Mouse (Mus musculus): ENCODE measurements around the gene Polr2h. TPM values are rescaled to one million over a fixed set of nuclear protein-coding genes. Genes with fewer than 3 reads are reported as not detected.

Polr2h gene
- polyA plus RNA-seq, 1 experiment, result 3.3 TPM

DNA sequence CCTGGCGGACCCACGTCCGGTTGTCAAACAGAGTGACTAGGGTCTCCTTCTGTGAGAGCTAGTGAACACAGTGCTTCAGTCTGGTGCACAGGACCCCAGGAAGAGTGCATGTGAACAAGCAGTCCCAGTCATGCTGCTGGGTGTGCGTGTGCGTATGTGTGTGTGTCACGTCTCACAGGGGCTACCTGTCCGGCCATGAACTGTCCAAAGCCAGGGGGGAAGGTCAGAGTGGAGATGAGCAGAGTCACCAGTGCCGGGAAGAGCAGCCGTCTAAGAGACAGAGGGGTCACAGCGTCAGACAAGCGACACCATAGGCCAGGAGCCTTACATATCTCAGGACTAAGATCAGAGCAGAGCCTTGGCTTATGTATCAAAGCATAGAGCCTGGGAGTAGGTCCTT lies 7.1 kb upstream of the Polr2h start:
- no peak for TF ChIP-seq GATA1 (IDR thresholded peaks at IDR 0.05; ENCODE audit: low read length)

DNA sequence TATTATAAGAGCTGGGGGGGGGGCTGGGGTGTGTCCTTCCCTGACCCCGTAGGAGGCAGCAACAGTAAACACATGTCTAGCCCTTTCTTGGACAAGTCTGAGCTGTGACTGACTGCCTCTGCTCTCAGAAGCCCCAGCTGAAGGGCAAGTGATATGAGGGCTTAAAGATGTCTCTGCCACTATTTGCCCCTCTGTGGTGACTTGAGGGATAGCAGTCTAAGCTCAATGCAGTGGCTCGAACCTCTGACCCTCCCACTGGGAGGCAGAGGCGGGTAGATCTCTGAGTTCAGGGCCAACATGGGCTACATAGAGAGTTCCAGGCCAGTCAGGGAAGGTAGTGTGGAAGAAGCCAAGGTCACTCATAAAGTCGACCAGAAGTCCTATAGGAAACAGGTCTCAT lies 6.7 kb upstream of the Polr2h start:
- no peak for TF ChIP-seq GATA1 (IDR thresholded peaks at IDR 0.05; ENCODE audit: low read length)

DNA sequence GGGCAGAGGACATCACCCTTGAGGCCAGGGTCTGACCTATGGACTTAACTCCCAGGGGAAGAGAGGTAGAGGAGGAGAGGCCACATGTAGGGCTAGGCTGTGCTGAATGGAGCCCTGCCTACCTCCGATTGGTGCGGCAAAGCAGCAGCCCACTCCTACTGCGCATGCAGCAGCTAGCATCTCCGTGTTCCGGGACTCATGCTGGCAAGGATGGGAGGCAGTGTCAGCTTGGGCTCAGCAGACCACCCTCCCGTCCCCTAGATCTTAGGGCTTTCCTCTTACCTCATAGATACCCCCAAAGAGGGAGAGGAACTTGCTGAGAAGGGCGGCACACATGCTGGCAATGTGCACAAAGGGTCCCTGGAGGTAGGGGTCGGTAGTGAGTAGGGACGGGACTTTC lies 5.3 kb upstream of the Polr2h start:
- TF ChIP-seq GATA1 (IDR thresholded peaks at IDR 0.05; ENCODE audit: low read length), result no peak

DNA sequence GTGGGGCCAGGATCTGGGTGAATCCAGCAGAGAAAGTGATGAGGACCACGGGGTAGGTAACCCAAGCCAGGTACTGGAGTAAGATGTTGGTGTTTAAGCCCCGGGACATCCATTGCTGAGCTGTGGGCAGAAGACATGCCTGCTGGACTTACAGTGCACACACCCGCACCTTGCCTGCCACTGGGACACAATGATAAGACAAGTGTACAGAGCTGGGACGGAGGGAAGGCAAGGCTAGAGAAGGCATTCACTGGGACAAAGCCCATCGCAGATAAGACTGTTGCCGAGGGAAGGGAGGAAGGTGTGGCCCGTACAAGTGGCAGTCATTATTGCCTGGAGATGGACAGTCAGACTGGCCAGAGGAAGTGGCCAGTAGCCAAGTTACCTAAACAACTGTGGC lies 4.6 kb upstream of the Polr2h start:
- peak; percentile 22 for TF ChIP-seq GATA1 (IDR thresholded peaks at IDR 0.05; ENCODE audit: low read length)

DNA sequence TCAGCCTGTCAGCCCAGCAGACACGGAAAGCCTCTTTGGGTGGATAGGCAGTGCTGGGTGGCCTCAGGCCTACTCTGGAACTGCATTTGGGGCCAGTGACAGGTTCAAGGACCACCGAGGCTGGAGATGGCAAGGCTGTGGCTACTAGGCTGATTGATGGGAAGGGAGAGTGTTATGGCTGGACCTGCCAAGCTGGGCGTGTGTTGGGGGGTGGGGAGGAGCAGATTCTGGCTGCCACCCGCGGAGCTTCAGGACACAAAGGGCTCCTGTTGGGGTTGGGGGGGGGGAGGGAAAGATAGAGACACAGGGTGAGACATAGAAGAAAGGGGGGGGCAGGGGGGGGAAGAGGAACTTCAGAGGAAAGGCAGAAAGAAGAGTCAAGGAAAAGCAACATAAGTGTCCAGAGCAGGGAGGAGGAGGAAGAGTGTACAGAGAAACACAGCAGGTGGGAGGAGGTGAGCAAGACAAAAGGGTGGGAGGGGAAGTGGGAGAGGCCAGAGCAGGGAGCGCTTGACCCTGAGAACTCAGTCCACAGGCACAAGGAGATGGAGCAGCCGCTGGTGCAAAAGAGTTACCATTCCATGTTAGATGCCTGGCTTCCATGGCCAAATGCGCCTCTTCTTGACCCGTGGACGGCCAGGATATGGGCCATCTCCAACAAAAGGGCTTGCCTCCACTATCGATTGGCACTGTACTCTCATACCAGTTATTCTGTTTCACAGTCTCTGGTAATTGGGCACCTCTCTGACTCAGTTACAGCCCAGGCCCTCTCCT lies 3.0 kb upstream of the Polr2h start:
- TF ChIP-seq GATA1 (IDR thresholded peaks at IDR 0.05; ENCODE audit: low read length), result no peak

DNA sequence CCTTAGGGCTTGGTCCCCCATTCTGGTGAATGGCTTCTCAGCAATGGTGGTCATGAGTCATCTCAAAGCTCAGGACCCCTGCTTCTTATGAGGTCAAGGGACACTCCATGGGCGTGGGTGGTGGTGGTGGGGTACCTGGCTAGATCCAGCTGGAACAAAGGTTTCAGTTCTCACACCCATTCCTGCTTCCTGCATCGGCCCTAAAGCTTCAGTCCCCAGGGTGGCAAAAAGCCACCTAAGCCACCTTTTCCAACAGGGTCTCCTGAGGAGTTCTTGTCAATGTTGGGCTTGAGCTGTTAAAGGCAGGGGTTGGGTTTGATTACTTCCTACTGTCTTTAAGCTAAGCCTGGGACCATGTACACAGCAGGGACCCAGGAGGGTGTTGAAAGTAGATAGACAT lies 2.3 kb upstream of the Polr2h start:
- TF ChIP-seq GATA1 (IDR thresholded peaks at IDR 0.05; ENCODE audit: low read length), result no peak

DNA sequence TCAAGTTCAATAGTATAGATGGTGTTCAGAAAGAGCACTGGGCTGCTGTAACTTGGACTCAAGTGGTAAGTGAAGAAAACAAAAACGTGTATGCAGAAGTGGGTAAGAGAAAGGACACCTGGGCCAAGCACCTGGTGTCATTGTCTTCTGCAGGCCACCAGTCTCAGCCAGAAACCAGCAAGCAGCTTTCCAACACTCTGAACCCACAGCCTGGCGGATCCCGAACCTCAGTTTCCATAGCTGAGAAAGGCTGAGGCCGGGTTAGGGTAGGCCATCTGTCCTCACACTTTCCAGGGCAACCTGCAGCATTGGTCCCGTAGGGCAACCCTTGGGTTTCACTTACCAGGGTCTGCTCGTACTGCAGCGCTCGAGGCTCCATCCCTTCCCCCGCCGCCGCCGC lies 1.9 kb upstream of the Polr2h start:
- no peak for TF ChIP-seq GATA1 (IDR thresholded peaks at IDR 0.05; ENCODE audit: low read length)

DNA sequence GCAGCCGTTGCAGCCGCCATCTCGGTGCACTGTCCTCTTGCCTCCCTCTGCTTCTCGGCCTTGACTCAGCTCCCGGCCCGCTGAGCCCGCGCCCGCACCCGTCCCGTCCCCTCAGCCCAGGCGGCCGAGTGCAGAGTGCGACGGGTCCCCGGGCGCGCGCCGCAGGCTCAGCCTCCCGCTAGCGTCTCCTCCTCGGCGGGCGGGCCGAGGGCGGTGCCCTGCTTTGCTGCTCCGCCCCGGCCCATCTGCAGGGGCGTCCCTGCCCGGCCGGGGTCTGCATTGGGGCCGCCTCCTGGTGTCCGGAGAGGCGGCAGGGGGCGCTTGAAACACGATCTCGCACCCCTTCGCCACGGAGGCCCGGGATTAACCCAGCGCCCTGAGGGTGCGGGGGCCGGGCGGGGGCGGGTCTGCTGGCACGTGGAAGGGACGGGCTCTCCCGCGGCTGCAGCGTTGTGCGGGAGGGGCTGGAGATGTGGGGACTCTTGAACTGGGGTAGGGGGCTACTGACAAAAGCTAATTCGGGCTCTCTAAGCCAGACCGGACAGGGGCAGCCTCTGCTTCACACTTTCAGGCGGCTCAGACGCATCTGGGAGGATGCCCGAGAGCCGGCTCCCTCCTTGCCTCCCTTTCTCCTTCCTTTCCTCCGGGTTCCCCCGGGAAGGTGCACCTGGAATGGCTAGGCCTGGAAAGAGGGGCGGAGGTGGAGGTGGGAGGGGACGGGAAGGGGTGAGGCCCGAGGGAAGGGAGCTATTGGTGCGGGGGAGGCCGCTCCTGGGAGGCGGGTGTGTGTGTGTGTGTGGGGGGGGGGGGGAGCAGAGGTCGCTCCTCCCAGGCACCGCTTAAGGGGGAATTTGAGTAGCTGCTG lies 1.3 kb upstream of the Polr2h start:
- no peak for TF ChIP-seq GATA1 (IDR thresholded peaks at IDR 0.05; ENCODE audit: low read length)

DNA sequence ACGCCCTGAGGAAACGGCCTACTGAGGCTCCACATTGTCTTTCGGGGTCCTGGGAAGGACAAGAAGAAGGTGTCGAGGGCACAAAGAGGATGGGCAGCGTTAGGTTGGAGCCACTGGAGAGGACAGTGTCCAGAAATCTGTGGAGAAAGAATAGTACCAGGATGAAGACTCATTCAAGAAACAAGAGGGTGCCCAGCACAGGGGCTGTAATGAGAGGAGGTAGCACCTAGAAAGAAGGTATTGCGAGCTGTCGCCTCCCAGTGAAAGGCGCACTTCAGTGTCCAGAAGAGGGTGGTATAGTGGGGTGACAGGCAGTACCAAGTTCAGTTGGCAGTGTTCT lies 654 bp upstream of the Polr2h start:
- TF ChIP-seq GATA1 (IDR thresholded peaks at IDR 0.05; ENCODE audit: low read length), result no peak

DNA sequence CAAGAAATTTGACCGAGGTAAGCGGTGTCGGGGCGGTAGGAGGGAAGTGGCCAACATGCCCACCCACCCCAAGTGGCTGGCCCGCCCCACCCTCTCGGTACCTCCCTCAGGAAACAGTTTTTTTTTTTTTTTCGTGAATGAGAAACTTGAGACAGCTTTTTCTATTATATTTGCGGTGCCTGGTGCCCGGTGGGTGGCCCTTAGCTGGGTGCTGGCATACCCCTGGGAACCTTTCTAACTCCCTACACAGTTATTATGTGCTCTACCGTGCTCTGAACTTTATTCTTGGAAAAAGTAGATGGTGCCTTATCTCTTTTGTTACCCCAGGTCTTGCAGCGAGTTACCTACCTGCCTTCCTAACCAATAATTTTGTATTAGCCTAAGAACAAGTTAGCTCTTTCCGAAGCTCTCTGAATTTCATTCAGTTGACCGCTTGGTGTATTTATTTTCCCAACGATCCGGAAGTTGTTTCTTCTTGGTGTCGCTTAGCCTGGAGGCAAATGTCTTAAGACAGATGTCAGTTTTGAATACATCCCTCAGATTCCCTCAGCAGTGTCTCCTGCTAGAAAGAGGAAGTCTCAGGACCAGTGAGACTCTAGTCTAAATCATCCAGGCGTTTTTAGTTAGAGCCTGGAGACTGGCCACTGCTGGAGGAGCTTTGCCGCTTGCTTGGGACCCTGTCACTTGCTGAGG lies 659 bp downstream of the Polr2h start:
- no peak for TF ChIP-seq GATA1 (IDR thresholded peaks at IDR 0.05; ENCODE audit: low read length)

DNA sequence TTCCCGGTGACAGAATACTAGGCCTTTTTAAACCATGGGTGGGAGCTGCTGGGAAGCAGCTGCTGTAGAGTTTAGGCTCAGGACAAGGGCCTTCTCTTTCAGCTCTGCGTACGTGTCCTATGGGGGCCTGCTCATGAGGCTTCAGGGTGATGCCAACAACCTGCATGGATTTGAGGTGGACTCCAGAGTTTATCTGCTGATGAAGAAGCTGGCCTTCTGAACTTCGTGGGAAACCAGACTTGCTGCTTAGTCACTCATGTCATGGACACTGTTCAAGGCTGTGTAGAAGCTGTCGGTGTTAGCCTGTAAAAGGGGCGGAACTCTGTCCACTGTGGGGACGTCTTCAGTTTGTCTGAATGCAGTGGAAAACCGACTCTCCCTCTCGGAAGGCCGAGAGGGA lies 4.3 kb downstream of the Polr2h start:
- no peak for TF ChIP-seq GATA1 (IDR thresholded peaks at IDR 0.05; ENCODE audit: low read length)

DNA sequence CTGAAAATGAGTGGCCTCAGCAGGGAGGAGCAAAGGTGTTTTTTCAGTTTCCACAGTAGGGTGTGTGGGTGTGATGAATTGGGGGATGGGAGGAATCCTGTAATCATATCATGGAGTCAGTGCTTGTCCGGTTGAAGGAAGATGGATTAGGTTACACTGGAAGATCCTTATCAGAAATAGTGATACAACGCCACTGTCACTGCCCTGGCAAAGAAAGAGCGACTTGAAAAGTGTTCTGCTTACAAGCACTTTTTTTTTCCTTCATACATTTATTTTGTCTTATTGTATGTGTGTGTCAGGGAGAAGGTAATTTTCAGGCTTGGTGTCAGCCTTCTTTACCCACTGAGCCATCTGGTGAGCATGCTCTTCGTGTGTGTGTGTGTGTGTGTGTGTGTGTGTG lies 5.3 kb downstream of the Polr2h start:
- TF ChIP-seq GATA1 (IDR thresholded peaks at IDR 0.05; ENCODE audit: low read length), result no peak

DNA sequence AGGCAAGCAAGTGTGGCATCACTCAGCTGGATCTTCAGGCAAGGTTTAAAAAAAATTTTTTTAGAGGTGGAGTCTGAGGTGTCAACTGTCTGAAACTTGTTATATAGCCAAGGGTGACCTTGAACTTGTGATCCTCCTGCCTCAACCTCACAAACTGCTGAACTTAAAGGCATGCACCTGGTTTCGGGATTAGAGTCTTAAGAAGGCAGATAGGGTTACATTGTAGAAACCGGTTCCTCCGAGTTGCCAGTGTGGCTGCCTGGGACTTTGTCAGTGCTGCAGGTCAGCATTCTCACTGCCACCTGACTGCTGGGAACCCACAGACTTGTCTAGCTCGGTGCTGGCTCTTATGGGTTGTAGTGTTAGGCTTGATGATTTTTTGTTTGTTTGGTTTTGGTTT lies 5.8 kb downstream of the Polr2h start:
- TF ChIP-seq GATA1 (IDR thresholded peaks at IDR 0.05; ENCODE audit: low read length), result no peak

DNA sequence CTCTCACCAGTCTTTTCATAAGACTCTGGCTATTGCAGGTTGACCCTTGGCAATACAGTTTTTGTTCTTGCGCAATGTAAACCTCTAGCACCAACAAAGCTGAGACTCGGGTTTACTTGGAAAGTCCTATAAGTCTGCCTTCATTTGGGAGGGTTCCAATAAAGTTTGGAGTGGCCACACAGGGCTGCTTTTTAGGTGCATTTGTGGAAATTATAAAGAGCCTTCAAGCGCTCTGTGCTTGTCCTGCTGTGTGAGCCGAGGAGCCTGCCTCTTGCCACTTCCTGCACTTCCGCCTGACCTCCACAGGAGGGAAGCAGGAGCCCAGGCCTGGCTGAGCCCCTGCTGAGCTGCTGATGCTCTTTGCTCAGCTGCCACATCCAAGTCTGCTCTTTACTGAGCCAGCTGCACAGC lies 6.9 kb downstream of the Polr2h start:
- no peak for TF ChIP-seq GATA1 (IDR thresholded peaks at IDR 0.05; ENCODE audit: low read length)

DNA sequence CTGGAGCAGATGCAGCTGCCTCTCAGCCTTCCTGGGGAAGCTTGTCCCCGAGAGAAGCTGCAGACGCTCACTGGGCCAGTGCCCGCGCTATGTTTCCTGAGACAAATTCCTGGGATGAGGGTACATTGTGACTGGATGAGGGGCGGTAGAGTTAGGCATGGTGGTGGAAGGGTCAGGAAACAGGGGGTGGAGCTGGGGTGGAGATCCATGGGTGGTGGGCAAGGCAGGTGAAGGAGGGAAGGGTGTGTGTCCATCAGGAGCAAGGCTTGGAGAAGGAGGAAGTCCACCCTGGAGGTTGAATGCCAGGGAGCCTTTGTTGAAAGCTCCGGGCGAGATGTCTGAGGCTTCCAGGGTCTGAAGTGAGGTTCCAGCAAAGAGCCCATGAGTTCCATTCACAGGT lies 7.9 kb downstream of the Polr2h start:
- no peak for TF ChIP-seq GATA1 (IDR thresholded peaks at IDR 0.05; ENCODE audit: low read length)

DNA sequence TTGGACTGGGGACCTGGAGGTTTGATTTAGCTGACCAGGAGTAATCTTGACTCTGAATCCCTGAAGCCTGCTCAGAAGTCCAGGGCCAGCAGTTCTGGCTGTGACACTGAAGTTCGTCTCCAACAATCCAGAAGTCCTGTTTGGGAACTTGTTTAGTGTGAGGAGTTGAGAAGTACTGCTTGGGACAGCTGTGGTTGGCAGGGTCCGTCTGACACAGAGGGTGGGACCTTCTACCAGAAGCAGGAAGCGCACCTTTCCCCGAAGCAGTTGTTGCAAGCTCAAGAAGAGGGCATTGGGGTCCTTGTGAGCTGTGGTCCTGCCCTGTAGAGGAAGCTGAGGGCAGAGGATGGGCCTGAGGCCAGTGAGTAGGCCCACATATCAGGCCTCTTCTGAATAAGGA lies 8.3 kb downstream of the Polr2h start:
- TF ChIP-seq GATA1 (IDR thresholded peaks at IDR 0.05; ENCODE audit: low read length), result no peak

Measured in G1E-ER4 (cell line).